Mouse (Mus musculus): ENCODE results near the gene Tspan9.

GRCm38 (mm10) chr6:128047239-128047638 lies 96.2 kb downstream of the Tspan9 start:
- no peak for TF ChIP-seq CTCF (conservative IDR thresholded peaks at IDR 0.05; ENCODE audit: insufficient read depth, insufficient read length, low read depth, low read length)
- no peak for TF ChIP-seq POLR2A (IDR thresholded peaks at IDR 0.05; ENCODE audit: low read depth, low read length)

All from kidney, adult 2 months (tissue).